Mouse (Mus musculus) spleen, adult 2 months (tissue): ENCODE data around the gene Ccdc175. TPM values are rescaled to one million over a fixed set of nuclear protein-coding genes. Genes with fewer than 3 reads are reported as not detected.

Experiments
- DNase-seq, 2 experiments: peaks; one replicate each; pipeline versions ENCODE4 v3.0.0 to v3.0.0-alpha.2; 2012 to 2021; ENCODE audit warnings: low spot score in 2 of 2, low read depth in 1 of 2
- H3K27ac ChIP-seq: fragments of 200-500 bp; 2 replicates; pipeline ENCODE4 v1.5.1; 2012; ENCODE audit warnings: low read length, inconsistent platforms; ENCODE audit not compliant: insufficient read depth
- H3K27me3 ChIP-seq: fragments of 200-500 bp; 2 replicates; pipeline ENCODE4 v1.6.1; 2012; ENCODE audit warnings: mild to moderate bottlenecking, moderate library complexity, low read length, inconsistent platforms; ENCODE audit not compliant: control insufficient read depth, insufficient read depth
- H3K36me3 ChIP-seq: fragments of 200-500 bp; 2 replicates; pipeline ENCODE4 v1.6.1; 2012; ENCODE audit warnings: mild to moderate bottlenecking, low read length, inconsistent platforms; ENCODE audit not compliant: control insufficient read depth, insufficient read depth
- H3K4me1 ChIP-seq: fragments of 200-500 bp; 2 replicates; pipeline ENCODE4 v1.6.1; 2011; ENCODE audit warnings: inconsistent platforms; ENCODE audit not compliant: control insufficient read depth, insufficient read depth, insufficient read length
- H3K4me3 ChIP-seq: fragments of 200-500 bp; 2 replicates; pipeline ENCODE4 v1.5.1; 2011; ENCODE audit warnings: mild to moderate bottlenecking, inconsistent platforms; ENCODE audit not compliant: insufficient read depth, insufficient read length; ENCODE audit errors: extremely low read depth
- CTCF ChIP-seq: fragments of 200-500 bp; IDR thresholded peaks from 2 replicates; pipeline ENCODE4 v1.5.1; 2011; ENCODE audit warnings: mild to moderate bottlenecking, inconsistent platforms; ENCODE audit not compliant: insufficient read depth, insufficient read length, insufficient replicate concordance; ENCODE audit errors: extremely low read depth
- POLR2A ChIP-seq: fragments of 200-500 bp; IDR thresholded peaks from 2 replicates; pipeline ENCODE4 v1.6.1; 2011; ENCODE audit warnings: low read depth, low read length, inconsistent platforms
- WGBS: fragments of 180-500 bp; shearing (Covaris S2); methylation state at CpG from one replicate; pipeline ENCODE4 v1.1.7; 2018; 5-methylcytosine and 5-hydroxymethylcytosine counted together
- polyA plus RNA-seq: library from polyadenylated mRNA; depleted of rRNA; stranded (reverse); fragments of >200 nt; gene quantifications from 2 replicates; pipeline ENCODE4 v1.2.3, GENCODE M21; 2012

Gene Ccdc175
- polyA plus RNA-seq, 1 experiment, result not detected

- TF ChIP-seq CTCF, result no peak
- no peak for TF ChIP-seq POLR2A
- DNase-seq, result no peak
- no peak overlapping the region for H3K27ac ChIP-seq
- 85% methylated on average over 5 of the region's 5 CpGs for WGBS
- no peaks in the 10 kb centered on the region for H3K27me3 ChIP-seq
- no peaks in the 10 kb centered on the region for H3K4me1 ChIP-seq
- peaks cover 5% of the 10 kb centered on the region; the same call in 1 of the 2 replicates for H3K36me3 ChIP-seq
- H3K4me3 ChIP-seq, result no peak overlapping the region
Measured at GRCm38 (mm10) chr12:72104027-72104426, 80.8 kb downstream of the Ccdc175 start.

GRCm38 (mm10) chr12:72102776-72103175, 82.1 kb downstream of the Ccdc175 start:
- Histone ChIP-seq H3K4me1 (no peaks in the 10 kb centered on the region), H3K27me3 (no peaks in the 10 kb centered on the region), H3K27ac (no peak overlapping the region), H3K36me3 (peaks cover 9% of the 10 kb centered on the region), H3K4me3 (no peak overlapping the region)
- TF ChIP-seq POLR2A, result no peak
- no peak for TF ChIP-seq CTCF
- 86% methylated on average over 6 of the region's 6 CpGs for WGBS
- DNase-seq, result no peak

GRCm38 (mm10) chr12:72096966-72097365, 87.9 kb downstream of the Ccdc175 start:
- Histone ChIP-seq H3K4me3 (no peak overlapping the region), H3K27ac (no peak overlapping the region), H3K4me1 (no peaks in the 10 kb centered on the region), H3K27me3 (no peaks in the 10 kb centered on the region), H3K36me3 (peaks cover 50% of the 10 kb centered on the region)
- no peak for TF ChIP-seq POLR2A
- no peak for TF ChIP-seq CTCF
- 96% methylated on average over 8 of the region's 8 CpGs for WGBS
- DNase-seq, result no peak

- H3K36me3 ChIP-seq, result peaks cover 28% of the 10 kb centered on the region
- H3K4me3 ChIP-seq, result no peak overlapping the region
- no peak overlapping the region for H3K27ac ChIP-seq
- WGBS, result 94% methylated on average over 4 of the region's 4 CpGs
- H3K4me1 ChIP-seq, result peaks cover 7% of the 10 kb centered on the region
- DNase-seq, result no peak
- H3K27me3 ChIP-seq, result peaks cover 2% of the 10 kb centered on the region; the same call in 1 of the 2 replicates
- no peak for TF ChIP-seq CTCF
- no peak for TF ChIP-seq POLR2A
Measured at GRCm38 (mm10) chr12:72089802-72090201, 95.0 kb downstream of the Ccdc175 start.

DNA sequence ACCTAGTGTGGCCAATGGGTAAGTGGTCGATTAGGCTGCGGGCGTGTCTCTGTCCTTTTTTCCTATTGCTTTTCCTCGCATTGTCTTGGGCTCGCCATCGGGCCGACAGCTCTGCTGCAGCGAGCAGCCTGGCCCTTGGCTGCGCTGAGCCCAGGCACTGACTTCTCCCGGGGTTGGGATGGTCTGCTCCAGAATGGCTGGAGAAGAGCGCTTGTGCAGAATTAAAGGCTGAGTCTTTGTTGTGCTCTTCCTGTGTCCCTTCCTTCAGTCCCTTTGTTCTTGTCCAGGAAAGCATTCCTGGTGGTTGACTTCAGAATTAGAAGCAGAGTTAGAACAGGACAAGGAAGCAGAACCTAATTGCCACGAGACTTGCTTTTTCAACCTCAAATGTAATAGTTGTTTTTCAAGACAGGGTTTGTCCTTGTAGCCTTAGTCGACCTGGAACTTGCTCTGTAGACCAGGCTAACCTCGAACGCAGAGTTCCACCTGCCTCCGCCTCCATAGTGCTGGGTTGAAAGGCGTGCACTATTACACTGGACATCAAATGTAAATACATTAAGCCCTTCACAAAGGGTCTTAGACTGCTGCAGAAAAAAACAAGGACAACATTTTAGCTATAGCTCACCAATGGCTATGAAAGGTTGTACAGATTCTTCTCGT, 98.5 kb downstream of the Ccdc175 start:
- Histone ChIP-seq H3K4me1 (peaks cover 10% of the 10 kb centered on the region), H3K4me3 (peak overlapping the region; percentile 93), H3K36me3 (peaks cover 5% of the 10 kb centered on the region), H3K27ac (peak overlapping the region; percentile 97), H3K27me3 (peaks cover 4% of the 10 kb centered on the region; the same call in 1 of the 2 replicates)
- DNase-seq, result no peak
- WGBS, result 5% methylated on average over 18 of the region's 18 CpGs
- TF ChIP-seq CTCF, result no peak
- 0 out of 2 replicates have a peak, but pooled peaks have one; percentile 24 for TF ChIP-seq POLR2A

DNA sequence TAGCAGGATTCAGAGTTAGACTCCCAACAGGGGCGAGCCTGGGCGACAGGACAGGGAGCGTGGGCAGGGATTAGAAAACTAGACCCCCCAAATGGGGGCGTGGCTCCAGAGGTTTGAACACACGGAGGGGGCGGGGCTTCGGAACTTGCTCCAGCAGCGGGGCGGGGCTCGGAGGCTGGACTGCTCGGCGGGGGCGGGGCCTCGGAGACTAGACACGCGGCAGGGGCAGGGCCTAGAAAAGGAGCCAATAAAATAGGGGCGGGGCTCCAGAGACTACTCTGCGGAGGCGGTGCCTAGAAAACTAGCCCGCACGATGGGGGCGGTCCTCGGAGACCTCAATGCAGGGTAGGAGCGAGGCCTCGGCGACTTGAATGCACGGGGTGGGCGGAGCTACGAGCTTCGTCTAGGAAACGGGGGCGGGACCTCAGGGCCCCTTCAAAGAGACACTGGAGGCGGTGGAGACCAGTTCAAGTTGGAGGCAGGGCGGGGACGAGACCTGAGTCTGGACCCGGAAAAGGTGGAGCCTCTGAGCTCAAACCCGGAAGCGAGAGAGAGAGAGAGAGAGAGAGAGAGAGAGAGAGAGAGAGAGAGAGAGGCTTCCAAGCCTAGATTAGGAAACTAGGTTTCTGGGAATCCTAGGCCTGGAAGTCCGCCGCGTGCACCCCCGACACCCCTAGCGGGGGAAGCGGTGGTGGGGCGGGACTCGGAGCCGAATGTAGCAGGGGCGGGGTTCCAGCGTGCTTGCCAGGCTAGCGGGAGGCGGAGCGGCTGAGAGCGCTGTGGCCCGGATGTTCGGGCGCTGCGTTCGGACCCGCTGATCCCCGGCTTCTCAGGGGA, 99.3 kb downstream of the Ccdc175 start, which contains the start of the genes L3hypdh and Jkamp:
Gene L3hypdh (minus strand): TSS at position 111 of the 837 bp plus-strand sequence.
Gene Jkamp (plus strand): TSS at position 261 of the 837 bp plus-strand sequence.
- peak; percentile 99 for DNase-seq
- WGBS, result under 1% methylated on average over 60 of the region's 60 CpGs
- TF ChIP-seq POLR2A, result no peak; the same call in 1 of the 2 replicates
- no peak for TF ChIP-seq CTCF
- Histone ChIP-seq H3K27ac (peak within 1 kb of the TSS; percentile 97), H3K27me3 (peaks cover 4% of the 10 kb centered on the region; the same call in 1 of the 2 replicates), H3K4me1 (peaks cover 10% of the 10 kb centered on the region), H3K36me3 (peaks cover 3% of the 10 kb centered on the region), H3K4me3 (peak within 1 kb of the TSS; percentile 93)
